Mouse (Mus musculus): Measurements from ENCODE around the gene Twist2.

Twist2 gene

GRCm38 (mm10) chr1:91875042-91875720, 73.9 kb downstream of the Twist2 start:
- no peak for DNase-seq

- no peak for DNase-seq
These were observed 77.4 kb downstream of the Twist2 start for GRCm38 (mm10) chr1:91878696-91879095.

- no peak for DNase-seq
These were observed 78.9 kb downstream of the Twist2 start for GRCm38 (mm10) chr1:91880156-91880555.

- no peak for DNase-seq
These were observed 79.6 kb downstream of the Twist2 start for GRCm38 (mm10) chr1:91880899-91881298.

- no peak for DNase-seq
These were observed 81.9 kb downstream of the Twist2 start for GRCm38 (mm10) chr1:91883115-91883514.

- DNase-seq, result no peak
These were observed 92.3 kb downstream of the Twist2 start for GRCm38 (mm10) chr1:91893598-91893997.

GRCm38 (mm10) chr1:91894286-91894685, 93.0 kb downstream of the Twist2 start:
- DNase-seq, result no peak

GRCm38 (mm10) chr1:91897078-91897477, 95.8 kb downstream of the Twist2 start:
- DNase-seq, result peak; percentile 63

Measured in thymus, postnatal 4 days (tissue).